Mouse (Mus musculus): ENCODE measurements around the gene Acot3. TPM values are rescaled to one million over a fixed set of nuclear protein-coding genes. Genes with fewer than 3 reads are reported as not detected.
"Not testable (repeated sequence)": the region's sequence is repeated elsewhere in the genome, so short reads cannot be mapped to it uniquely, and the experiment has no call there.

The Acot3 gene
- polyA plus RNA-seq, 1 experiment from 2014 or later, result 0.75 TPM

DNA sequence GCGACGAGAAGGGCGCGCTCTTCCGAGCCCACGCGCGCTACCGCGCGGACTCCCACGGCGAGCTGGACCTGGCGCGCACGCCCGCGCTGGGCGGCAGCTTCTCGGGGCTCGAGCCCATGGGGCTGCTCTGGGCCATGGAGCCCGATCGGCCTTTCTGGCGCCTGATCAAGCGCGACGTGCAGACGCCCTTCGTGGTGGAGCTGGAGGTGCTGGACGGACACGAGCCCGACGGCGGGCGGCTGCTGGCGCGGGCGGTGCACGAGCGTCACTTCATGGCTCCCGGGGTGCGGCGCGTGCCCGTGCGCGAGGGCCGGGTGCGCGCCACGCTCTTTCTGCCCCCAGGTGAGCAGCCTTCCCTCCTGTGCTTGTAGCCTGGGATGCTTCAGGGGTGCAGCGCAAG, 17.6 kb downstream of the Acot3 start:
- H3K9me3 ChIP-seq, result not testable (repeated sequence)
- H3K4me3 ChIP-seq, result peak overlapping the region; percentile 42

DNA sequence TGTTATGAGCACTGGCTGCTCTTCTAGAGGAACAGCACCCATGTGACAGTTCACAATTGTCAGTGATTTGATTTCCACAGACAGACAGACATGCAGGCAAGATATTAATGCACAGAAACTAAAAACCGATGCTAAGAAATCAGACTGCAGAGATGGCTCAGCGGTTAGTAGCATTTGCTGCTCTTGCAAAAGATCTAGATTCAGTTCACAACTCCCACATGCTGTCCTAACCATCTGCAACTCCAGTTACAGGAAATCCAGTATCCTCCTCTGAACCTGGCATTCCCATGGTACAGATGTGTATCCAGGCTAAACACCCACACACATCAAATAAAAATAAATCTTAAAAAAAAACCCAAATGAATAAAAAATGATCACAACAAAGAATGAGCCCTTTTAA, 19.8 kb downstream of the Acot3 start:
- Histone ChIP-seq H3K4me3 (no peak overlapping the region), H3K9me3 (no peaks in the 10 kb centered on the region), H3K36me3 (no peaks in the 10 kb centered on the region), H3K27me3 (peaks cover 44% of the 10 kb centered on the region), H3K4me2 (no peak overlapping the region), H3K9ac (no peak overlapping the region), H3K4me1 (replicated peaks) (peaks cover 4% of the 10 kb centered on the region; the same call in 1 of the 2 replicates), H3K27ac (replicated peaks) (no peak overlapping the region)
- 90% methylated on average over 2 of the region's 2 CpGs for WGBS
- no peak for ATAC-seq (ENCODE audit: low read depth)

More for the DNA sequence above, 17.6 kb downstream of the Acot3 start:
- not testable (repeated sequence) for H3K27ac ChIP-seq (replicated peaks); H3K4me1 ChIP-seq (replicated peaks); ATAC-seq (ENCODE audit: low read depth); H3K36me3 ChIP-seq
- Histone ChIP-seq H3K9ac (peak overlapping the region; percentile 54), H3K4me2 (peak overlapping the region; percentile 60), H3K27me3 (peaks cover 48% of the 10 kb centered on the region)
- WGBS, result 3% methylated on average over 30 of the region's 52 CpGs

- Histone ChIP-seq H3K4me3 (no peak overlapping the region), H3K27ac (replicated peaks) (no peak overlapping the region), H3K9me3 (no peaks in the 10 kb centered on the region), H3K4me2 (no peak overlapping the region), H3K27me3 (no peaks in the 10 kb centered on the region), H3K4me1 (replicated peaks) (no peaks in the 10 kb centered on the region), H3K9ac (no peak overlapping the region), H3K36me3 (no peaks in the 10 kb centered on the region)
- 91% methylated on average over 4 of the region's 4 CpGs for WGBS
- no peak for ATAC-seq (ENCODE audit: low read depth)
Measured at GRCm38 (mm10) chr12:84077371-84077990, 25.5 kb downstream of the Acot3 start.

DNA sequence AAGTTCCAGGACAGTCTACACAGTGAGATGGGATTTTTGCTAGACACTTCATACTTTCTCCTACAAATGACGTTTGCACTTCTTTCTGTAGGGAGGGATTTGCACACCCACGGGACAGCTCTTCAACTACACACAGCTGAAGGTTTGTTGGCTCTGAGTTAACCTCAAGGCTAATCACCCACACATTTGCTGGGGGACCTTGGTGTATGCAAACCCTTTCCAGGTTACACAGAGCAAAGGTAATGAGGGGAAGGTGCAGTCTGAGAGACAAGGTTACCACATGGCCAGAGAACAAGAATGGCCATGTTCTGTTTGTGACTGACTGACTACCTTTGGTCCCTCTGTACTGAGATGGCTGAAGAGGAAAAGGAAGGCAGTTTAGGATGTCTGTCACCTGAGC, 31.9 kb downstream of the Acot3 start:
- no peaks in the 10 kb centered on the region for H3K4me1 ChIP-seq (replicated peaks)
- no peaks in the 10 kb centered on the region for H3K9me3 ChIP-seq
- H3K27ac ChIP-seq (replicated peaks), result no peak overlapping the region
- H3K4me2 ChIP-seq, result no peak overlapping the region
- H3K27me3 ChIP-seq, result no peaks in the 10 kb centered on the region
- no peak for ATAC-seq (ENCODE audit: low read depth)
- H3K36me3 ChIP-seq, result no peaks in the 10 kb centered on the region
- H3K9ac ChIP-seq, result no peak overlapping the region
- no peak overlapping the region for H3K4me3 ChIP-seq
- WGBS, result 89% methylated on average over 2 of the region's 2 CpGs

GRCm38 (mm10) chr12:84084581-84084980, 32.6 kb downstream of the Acot3 start:
- WGBS, result 86% methylated on average over 4 of the region's 4 CpGs

GRCm38 (mm10) chr12:84094666-84095065, 42.7 kb downstream of the Acot3 start:
- not testable (repeated sequence) for H3K4me1 ChIP-seq (replicated peaks); H3K4me3 ChIP-seq; H3K27ac ChIP-seq (replicated peaks); ATAC-seq (ENCODE audit: low read depth); H3K27me3 ChIP-seq; H3K4me2 ChIP-seq; H3K36me3 ChIP-seq; H3K9ac ChIP-seq
- peaks cover 35% of the 10 kb centered on the region for H3K9me3 ChIP-seq
- WGBS, result 90% methylated on average over 5 of the region's 5 CpGs

More at GRCm38 (mm10) chr12:84084581-84084980, 32.6 kb downstream of the Acot3 start:
- Histone ChIP-seq H3K9ac (no peak overlapping the region), H3K9me3 (peaks cover 6% of the 10 kb centered on the region), H3K36me3 (no peaks in the 10 kb centered on the region), H3K27me3 (no peaks in the 10 kb centered on the region), H3K4me3 (no peak overlapping the region), H3K4me2 (no peak overlapping the region), H3K4me1 (replicated peaks) (no peaks in the 10 kb centered on the region), H3K27ac (replicated peaks) (no peak overlapping the region)
- no peak for ATAC-seq (ENCODE audit: low read depth)

DNA sequence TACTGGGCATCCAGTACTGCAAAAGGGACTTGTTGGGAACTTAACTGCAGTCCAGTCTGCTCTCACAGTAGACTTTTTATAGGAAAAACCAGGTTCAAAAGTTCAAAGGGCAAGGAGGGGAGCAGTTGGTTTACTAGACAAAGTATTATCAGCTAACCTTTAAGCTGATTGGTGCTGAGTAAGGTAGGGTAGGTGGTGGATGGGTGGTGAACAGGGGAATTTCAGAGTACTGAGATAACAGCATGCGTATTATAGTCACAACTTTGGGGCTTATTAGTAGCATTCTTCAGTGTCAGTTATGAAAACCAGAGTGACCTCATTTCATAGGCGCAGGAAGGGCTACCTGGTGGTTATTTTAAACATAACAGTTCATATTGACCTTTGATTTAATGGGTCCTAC, 47.7 kb downstream of the Acot3 start:
- Histone ChIP-seq H3K4me1 (replicated peaks) (0 out of 2 replicates have a peak, but pooled peaks cover 4% of the 10 kb centered on the region), H3K4me2 (no peak overlapping the region), H3K27me3 (no peaks in the 10 kb centered on the region), H3K4me3 (no peak overlapping the region), H3K36me3 (no peaks in the 10 kb centered on the region), H3K27ac (replicated peaks) (no peak overlapping the region), H3K9me3 (no peaks in the 10 kb centered on the region), H3K9ac (no peak overlapping the region)
- ATAC-seq (ENCODE audit: low read depth), result no peak
- WGBS, result 100% methylated on average over 2 of the region's 2 CpGs

DNA sequence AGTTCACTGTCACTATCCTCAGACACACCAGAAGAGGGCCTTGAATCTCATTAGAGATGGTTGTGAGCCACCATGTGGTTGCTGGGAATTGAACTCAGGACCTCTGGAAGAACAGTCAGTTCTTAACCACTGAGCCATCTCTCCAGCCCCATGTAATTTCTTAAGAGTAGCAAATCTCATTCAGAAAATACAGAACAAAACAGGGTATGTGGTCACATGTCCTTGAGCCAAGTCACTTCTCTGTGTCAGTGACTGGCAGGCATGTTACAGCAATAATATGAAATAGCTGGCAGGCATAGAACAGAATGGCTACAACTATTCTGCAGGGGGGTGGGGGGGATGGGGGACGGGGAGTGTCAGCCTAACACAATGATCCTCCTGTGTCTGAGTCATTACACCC, 48.1 kb downstream of the Acot3 start:
- Histone ChIP-seq H3K27me3 (no peaks in the 10 kb centered on the region), H3K4me2 (peak overlapping the region; percentile 73), H3K4me1 (replicated peaks) (0 out of 2 replicates have a peak, but pooled peaks cover 4% of the 10 kb centered on the region), H3K4me3 (peak overlapping the region; percentile 53), H3K9me3 (no peaks in the 10 kb centered on the region), H3K27ac (replicated peaks) (no peak overlapping the region), H3K36me3 (no peaks in the 10 kb centered on the region), H3K9ac (no peak overlapping the region)
- ATAC-seq (ENCODE audit: low read depth), result no peak; the same call in 1 of the 2 replicates
- WGBS, result 39% methylated on average over 1 of the region's 1 CpGs

DNA sequence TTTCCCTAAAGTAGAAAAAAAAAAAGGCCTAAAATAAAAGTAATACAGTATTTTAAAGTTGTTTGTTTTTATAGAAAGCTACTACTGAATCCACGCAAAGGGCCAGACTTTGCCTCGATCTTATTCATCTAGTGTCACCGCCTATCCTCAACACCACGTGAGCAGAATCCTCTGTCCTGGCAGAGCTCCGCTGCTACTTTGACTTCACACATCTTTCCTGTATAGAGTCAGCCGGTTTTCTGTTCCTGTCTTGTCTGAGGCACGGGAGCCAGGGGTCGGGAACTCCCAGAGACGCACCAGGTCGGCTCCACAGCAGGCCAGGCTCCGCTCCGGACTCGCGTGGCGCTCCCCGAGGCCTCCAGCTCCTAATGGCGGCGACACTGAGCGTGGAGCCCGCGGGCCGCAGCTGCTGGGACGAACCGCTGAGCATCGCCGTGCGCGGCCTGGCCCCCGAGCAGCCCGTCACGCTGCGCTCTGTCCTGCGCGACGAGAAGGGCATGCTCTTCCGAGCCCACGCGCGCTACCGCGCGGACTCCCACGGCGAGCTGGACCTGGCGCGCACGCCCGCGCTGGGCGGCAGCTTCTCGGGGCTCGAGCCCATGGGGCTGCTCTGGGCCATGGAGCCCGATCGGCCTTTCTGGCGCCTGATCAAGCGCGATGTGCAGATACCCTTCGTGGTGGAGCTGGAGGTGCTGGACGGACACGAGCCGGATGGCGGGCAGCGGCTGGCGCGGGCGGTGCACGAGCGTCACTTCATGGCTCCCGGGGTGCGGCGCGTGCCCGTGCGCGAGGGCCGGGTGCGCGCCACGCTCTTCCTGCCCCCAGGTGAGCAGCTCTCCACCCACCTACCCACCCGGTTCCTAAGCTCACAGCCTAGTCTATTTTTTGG, 48.9 kb downstream of the Acot3 start, which contains the start of gene Acot6:
TSS of gene Acot6 (plus strand) at position 51 of the 889 bp plus-strand sequence.
- not testable (repeated sequence) for H3K4me1 ChIP-seq (replicated peaks); H3K36me3 ChIP-seq; H3K27me3 ChIP-seq; H3K9me3 ChIP-seq
- peak; percentile 84 for ATAC-seq (ENCODE audit: low read depth)
- WGBS, result under 1% methylated on average over 69 of the region's 80 CpGs
- Histone ChIP-seq H3K4me3 (peak within 1 kb of the TSS; percentile 53), H3K4me2 (peak within 1 kb of the TSS; percentile 73), H3K9ac (peak within 1 kb of the TSS; percentile 78), H3K27ac (replicated peaks) (peak within 1 kb of the TSS; percentile 56)

DNA sequence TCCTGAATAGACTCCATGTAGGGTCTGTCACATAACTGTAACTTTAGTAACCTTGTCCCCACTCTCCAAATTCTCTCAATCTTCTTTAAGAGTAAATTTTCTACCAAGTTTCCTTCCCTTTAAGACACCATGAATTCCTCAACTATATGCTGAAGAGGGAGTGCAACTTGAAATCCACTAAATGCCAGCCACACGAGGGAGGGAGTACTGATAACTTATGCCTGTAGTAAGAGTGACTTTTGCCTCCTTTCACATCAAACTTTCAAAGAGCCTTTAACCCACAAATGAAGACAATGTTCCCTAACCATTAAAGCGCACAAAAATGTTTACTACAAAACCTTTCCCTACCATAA, 49.5 kb downstream of the Acot3 start:
- Histone ChIP-seq H3K4me2 (peak overlapping the region; percentile 73), H3K4me3 (peak overlapping the region; percentile 53), H3K9ac (peak overlapping the region; percentile 78; the same call in 1 of the 2 replicates), H3K27me3 (no peaks in the 10 kb centered on the region), H3K36me3 (no peaks in the 10 kb centered on the region), H3K9me3 (no peaks in the 10 kb centered on the region), H3K27ac (replicated peaks) (no peak overlapping the region), H3K4me1 (replicated peaks) (0 out of 2 replicates have a peak, but pooled peaks cover 4% of the 10 kb centered on the region)
- WGBS, result 64% methylated on average over 2 of the region's 2 CpGs
- ATAC-seq (ENCODE audit: low read depth), result peak; percentile 38; the same call in 1 of the 2 replicates

DNA sequence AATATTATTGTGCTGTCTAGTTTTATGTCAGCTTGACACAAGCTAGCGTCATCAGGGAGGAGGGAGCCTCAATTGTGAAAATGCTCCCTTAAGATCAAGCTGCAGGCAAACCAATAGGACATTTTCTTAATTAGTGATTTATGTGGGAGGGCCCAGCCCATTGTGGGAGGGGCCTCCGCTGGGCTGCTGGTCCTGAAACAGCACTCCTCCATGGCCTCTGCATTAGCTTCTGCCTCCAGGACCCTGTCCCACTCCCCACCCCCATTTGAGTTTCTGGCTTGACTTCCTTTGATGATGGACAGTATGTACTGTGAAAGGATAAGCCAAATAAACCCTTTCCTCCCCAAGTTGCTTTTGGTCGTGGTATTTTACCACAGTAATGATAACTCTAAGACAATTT, 55.1 kb downstream of the Acot3 start:
- no peak overlapping the region for H3K4me3 ChIP-seq
- no peak for ATAC-seq (ENCODE audit: low read depth)
- no peak overlapping the region for H3K4me2 ChIP-seq
- no peaks in the 10 kb centered on the region for H3K4me1 ChIP-seq (replicated peaks)
- WGBS, result 68% methylated on average over 3 of the region's 3 CpGs
- H3K27ac ChIP-seq (replicated peaks), result no peak overlapping the region
- no peaks in the 10 kb centered on the region for H3K27me3 ChIP-seq
- no peak overlapping the region for H3K9ac ChIP-seq
- H3K9me3 ChIP-seq, result no peaks in the 10 kb centered on the region
- H3K36me3 ChIP-seq, result no peaks in the 10 kb centered on the region

DNA sequence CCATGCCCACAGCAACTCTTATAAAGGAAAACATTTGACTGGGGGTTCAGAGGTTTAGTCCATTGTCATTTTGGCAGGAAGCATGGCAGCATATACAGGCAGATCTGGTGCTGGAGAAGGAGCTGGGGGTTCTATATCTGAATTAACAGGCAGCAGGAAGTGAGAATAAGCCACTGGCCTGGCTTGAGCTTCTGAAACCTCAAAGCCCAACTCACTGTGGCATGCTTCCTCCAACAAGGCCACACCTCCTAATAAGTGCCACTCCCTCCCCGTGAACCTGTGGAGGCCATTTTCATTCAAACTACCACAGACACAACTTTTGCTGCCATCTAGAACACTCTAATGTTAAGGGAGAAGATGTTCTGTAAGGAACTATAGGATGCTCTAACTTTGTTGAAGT, 55.7 kb downstream of the Acot3 start:
- Histone ChIP-seq H3K27ac (replicated peaks) (no peak overlapping the region), H3K4me2 (no peak overlapping the region), H3K4me1 (replicated peaks) (no peaks in the 10 kb centered on the region), H3K36me3 (no peaks in the 10 kb centered on the region), H3K4me3 (no peak overlapping the region), H3K27me3 (no peaks in the 10 kb centered on the region), H3K9ac (no peak overlapping the region), H3K9me3 (no peaks in the 10 kb centered on the region)
- ATAC-seq (ENCODE audit: low read depth), result no peak
- 71% methylated on average over 1 of the region's 1 CpGs for WGBS

Measured in neural tube, embryonic 13.5 days (tissue).